Mouse (Mus musculus) activated CD4-positive, CD25-positive, alpha-beta regulatory T cell, adult 4 months (primary cell): ENCODE results near the gene Agpat1. TPM values are rescaled to one million over a fixed set of nuclear protein-coding genes. Genes with fewer than 3 reads are reported as not detected.

Experiments
- ATAC-seq: one replicate; pipeline ENCODE4 v1.8.0; 2017
- polyA plus RNA-seq, 2 experiments: library from polyadenylated mRNA; unstranded; fragments of 100-300 nt; shearing (Covaris generic); gene quantifications; one replicate each; pipeline ENCODE4 v1.2.1; 2017

Gene Agpat1
- polyA plus RNA-seq, 2 experiments from 2014 or later = 16.9 to 18.4 TPM

DNA sequence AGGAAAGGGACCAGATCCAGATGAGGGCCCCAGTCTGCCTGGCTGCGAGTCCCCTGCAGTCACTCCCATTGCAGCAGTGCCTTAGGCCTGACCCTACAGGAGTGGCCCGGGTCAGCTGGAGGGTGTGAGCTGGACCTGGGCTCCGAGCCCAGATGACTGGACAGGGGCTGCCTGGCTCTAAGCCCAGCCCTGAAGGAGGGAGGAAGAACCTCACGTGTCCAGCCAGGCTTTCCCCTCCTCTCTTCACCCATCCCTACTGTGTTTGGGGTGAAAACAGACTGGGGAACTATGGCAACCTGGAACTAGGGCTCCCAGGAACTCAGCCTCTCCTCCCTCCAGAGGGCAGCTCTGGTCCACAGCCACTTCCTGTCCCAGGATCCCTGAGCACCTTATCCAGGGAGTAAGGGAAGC is 51.5 kb downstream of the Agpat1 start:
- ATAC-seq = no peak

- no peak for ATAC-seq
Observed at GRCm38 (mm10) chr17:34656666-34657065, 52.6 kb downstream of the Agpat1 start.

- no peak for ATAC-seq
Observed at GRCm38 (mm10) chr17:34657271-34657670, 53.2 kb downstream of the Agpat1 start.

GRCm38 (mm10) chr17:34658145-34658544 is 54.1 kb downstream of the Agpat1 start:
- no peak for ATAC-seq

GRCm38 (mm10) chr17:34658591-34658990 is 54.5 kb downstream of the Agpat1 start:
- ATAC-seq = no peak

- no peak for ATAC-seq
Observed at GRCm38 (mm10) chr17:34659181-34659896, 55.3 kb downstream of the Agpat1 start.

- no peak for ATAC-seq
Observed at GRCm38 (mm10) chr17:34659897-34660214, 55.8 kb downstream of the Agpat1 start.

DNA sequence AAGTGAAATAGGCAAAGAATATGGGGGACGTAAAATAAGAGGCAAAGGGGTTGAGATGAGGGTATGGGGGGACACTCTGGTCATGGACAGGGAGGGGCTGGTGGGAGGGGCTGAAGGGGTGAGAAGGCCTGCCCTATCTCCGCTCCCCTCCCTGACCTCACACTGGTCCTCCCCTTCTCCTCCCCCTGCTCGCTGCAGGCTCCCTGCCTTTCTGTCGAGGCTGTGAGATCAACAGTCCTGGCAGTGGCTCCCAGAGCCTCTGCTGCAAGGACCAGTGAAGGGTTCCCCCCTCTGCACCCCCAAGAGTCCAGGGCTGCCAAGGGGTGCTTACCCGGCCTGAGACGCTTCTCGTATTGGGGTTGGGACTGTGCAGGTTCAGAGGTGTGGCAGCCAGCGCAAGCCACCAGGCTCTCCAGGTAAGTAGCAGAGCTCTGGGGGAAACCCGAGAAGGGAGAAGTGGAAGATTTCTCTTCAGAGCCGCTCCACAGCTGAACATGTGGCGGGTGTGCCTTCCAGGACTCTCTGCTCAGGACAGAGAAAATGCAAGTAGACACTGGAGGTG is 56.3 kb downstream of the Agpat1 start:
- no peak for ATAC-seq

GRCm38 (mm10) chr17:34661121-34661591 is 57.1 kb downstream of the Agpat1 start:
- no peak for ATAC-seq

DNA sequence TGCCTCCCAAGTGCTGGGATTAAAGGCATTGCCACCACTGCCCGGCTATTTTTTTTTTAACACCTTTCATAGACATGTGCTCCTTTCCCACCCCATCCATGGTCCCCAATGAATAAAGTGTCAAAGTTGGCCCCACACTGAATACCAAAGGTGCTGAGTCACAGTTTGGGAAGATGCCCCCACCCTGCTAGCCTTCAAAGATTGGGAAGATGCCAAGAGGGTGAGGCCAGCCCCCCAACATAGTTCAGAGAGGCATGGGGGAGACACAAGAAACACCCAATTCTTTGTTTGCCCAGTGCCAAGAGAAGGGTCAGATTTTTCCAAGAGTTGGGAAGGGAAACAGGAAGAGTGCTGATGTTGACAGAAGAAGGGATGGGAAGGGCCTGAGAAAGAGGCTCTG is 58.4 kb downstream of the Agpat1 start:
- no peak for ATAC-seq

DNA sequence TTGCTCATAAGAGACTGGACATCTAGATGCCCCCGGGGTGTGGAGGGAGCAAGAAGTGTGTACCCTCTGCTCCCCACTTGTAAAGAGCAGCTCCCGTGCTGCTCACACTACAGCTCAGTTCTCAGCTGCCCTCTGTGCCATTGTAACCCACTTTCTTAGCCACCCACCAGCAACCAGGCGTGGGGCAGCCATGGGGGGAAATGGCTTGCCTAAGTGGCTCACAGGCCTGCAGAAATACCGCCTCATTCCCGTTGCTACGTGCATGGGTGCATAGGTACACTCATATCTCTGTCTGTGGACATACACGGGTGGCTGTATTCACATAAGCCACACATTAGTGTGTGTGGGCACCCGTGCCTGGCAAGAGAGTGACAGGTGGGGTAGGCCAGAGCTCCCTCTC is 58.9 kb downstream of the Agpat1 start:
- ATAC-seq = no peak

Other genes starting within 250 kb of the Agpat1 start
- gene Btnl2, start 249.4 kb upstream of the Agpat1 start, polyA plus RNA-seq = under 1 TPM; 0.17 to 0.42 TPM
- not detected for gene Btnl1, start 227.1 kb upstream of the Agpat1 start, polyA plus RNA-seq
- 1 to 10 TPM in 1 of 2 experiments, not detected in 1; 2.3 TPM for gene BC051142, start 205.4 kb upstream of the Agpat1 start, polyA plus RNA-seq
- gene Btnl4, start 126.9 kb upstream of the Agpat1 start, polyA plus RNA-seq = not detected
- not detected for gene Btnl6, start 86.9 kb upstream of the Agpat1 start, polyA plus RNA-seq
- under 1 TPM; 0.52 to 0.58 TPM for gene Notch4, start 40.0 kb upstream of the Agpat1 start, polyA plus RNA-seq
- gene Gpsm3, start 14.5 kb upstream of the Agpat1 start, polyA plus RNA-seq = 100 to 1,000 TPM; 213 to 307 TPM
- gene Pbx2, start 13.0 kb upstream of the Agpat1 start, polyA plus RNA-seq = 10 to 100 TPM in 1 of 2 experiments, 1 to 10 TPM in 1; 8.5 to 10.2 TPM
- gene Ager, start 6.4 kb upstream of the Agpat1 start, polyA plus RNA-seq = 1 to 10 TPM; 2.5 to 5.4 TPM
- 10 to 100 TPM; 49.0 to 56.9 TPM for gene Rnf5, start 572 bp upstream of the Agpat1 start, polyA plus RNA-seq
- gene Egfl8, start 11.7 kb downstream of the Agpat1 start, polyA plus RNA-seq = 1 to 10 TPM; 1.3 to 1.9 TPM
- gene Ppt2, start 24.2 kb downstream of the Agpat1 start, polyA plus RNA-seq = 10 to 100 TPM; 13.3 to 16.8 TPM
- gene Prrt1, start 25.3 kb downstream of the Agpat1 start, polyA plus RNA-seq = 1 to 10 TPM in 1 of 2 experiments, under 1 TPM in 1; 0.34 to 1.4 TPM
- 1 to 10 TPM; 3.5 to 5.4 TPM for gene Fkbpl, start 40.5 kb downstream of the Agpat1 start, polyA plus RNA-seq
- 10 to 100 TPM; 15.6 to 26.7 TPM for gene Atf6b, start 42.9 kb downstream of the Agpat1 start, polyA plus RNA-seq
- not detected for gene Tnxb, start 66.3 kb downstream of the Agpat1 start, polyA plus RNA-seq
- not detected for gene C4b, start 139.6 kb downstream of the Agpat1 start, polyA plus RNA-seq
- not detected for gene Cyp21a1, start 200.3 kb downstream of the Agpat1 start, polyA plus RNA-seq
- 10 to 100 TPM; 37.3 to 51.6 TPM for gene Stk19, start 232.7 kb downstream of the Agpat1 start, polyA plus RNA-seq
- gene Dxo, start 232.8 kb downstream of the Agpat1 start, polyA plus RNA-seq = 10 to 100 TPM; 19.8 to 28.0 TPM
- 10 to 100 TPM; 26.0 to 38.5 TPM for gene Skiv2l, start 245.9 kb downstream of the Agpat1 start, polyA plus RNA-seq
- gene Nelfe, start 246.1 kb downstream of the Agpat1 start, polyA plus RNA-seq = 10 to 100 TPM; 45.4 to 53.4 TPM